Mouse (Mus musculus): ENCODE results near the gene Snap23. TPM values are rescaled to one million over a fixed set of nuclear protein-coding genes. Genes with fewer than 3 reads are reported as not detected.

Gene Snap23
- polyA plus RNA-seq, 1 experiment from 2014 or later: 17.2 TPM

- no peaks in the 10 kb centered on the region for H3K27me3 ChIP-seq (ENCODE audit: insufficient read depth, low read length)
- 0 out of 2 replicates have a peak overlapping the region, but pooled peaks have one; percentile 18 for H3K4me2 ChIP-seq (ENCODE audit: low read depth, low read length)
- TF ChIP-seq CTCF (IDR thresholded peaks at IDR 0.05; ENCODE audit: low read depth): no peak
- peak; percentile 77 for TF ChIP-seq EP300 (IDR thresholded peaks at IDR 0.05; ENCODE audit: low read depth)
- DNase-seq (no peak), ATAC-seq (no peak)
- no peaks in the 10 kb centered on the region for H3K9me3 ChIP-seq (ENCODE audit: low read length)
- H3K4me3 ChIP-seq (ENCODE audit: low read depth, low read length): no peak overlapping the region
- H3K4me1 ChIP-seq (ENCODE audit: insufficient read depth): peaks cover 32% of the 10 kb centered on the region
- H3K36me3 ChIP-seq (replicated peaks; ENCODE audit: insufficient read depth, low read length): peaks cover 5% of the 10 kb centered on the region
- H3K9ac ChIP-seq (replicated peaks): no peak overlapping the region
- 50% methylated on average over 2 of the region's 2 CpGs for WGBS (ENCODE audit: insufficient replicate concordance)
- H3K27ac ChIP-seq (ENCODE audit: low read depth): no peak overlapping the region
These were observed 64.0 kb downstream of the Snap23 start for GRCm38 (mm10) chr2:120631521-120631920.

DNA sequence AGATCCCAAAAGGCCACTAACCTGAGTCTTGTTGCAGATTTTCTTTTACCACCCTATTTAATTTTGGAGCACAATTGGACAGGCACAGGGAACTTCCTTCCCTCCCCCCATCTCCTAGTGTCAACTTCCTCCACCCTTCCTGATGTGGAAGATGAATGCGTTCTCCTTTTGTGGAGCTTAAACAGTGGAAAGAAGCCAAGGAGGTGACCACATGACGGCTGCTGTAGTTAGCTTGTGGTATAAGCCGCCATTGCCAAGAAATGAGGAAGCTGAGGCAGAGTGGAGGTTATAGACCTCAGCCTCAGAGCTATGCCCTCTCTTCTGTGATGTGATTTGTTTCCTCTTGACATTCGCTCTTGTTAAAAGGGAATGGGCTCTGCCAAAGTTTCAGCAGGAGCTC, 64.5 kb downstream of the Snap23 start:
- no peak for DNase-seq
- peaks cover 32% of the 10 kb centered on the region for H3K4me1 ChIP-seq (ENCODE audit: insufficient read depth)
- H3K9ac ChIP-seq (replicated peaks): no peak overlapping the region
- TF ChIP-seq CTCF (IDR thresholded peaks at IDR 0.05; ENCODE audit: low read depth) (no peak), EP300 (IDR thresholded peaks at IDR 0.05; ENCODE audit: low read depth) (no peak)
- H3K9me3 ChIP-seq (ENCODE audit: low read length): no peaks in the 10 kb centered on the region
- H3K4me2 ChIP-seq (ENCODE audit: low read depth, low read length): 0 out of 2 replicates have a peak overlapping the region, but pooled peaks have one; percentile 18
- H3K4me3 ChIP-seq (ENCODE audit: low read depth, low read length): no peak overlapping the region
- 16% methylated on average over 4 of the region's 4 CpGs for WGBS (ENCODE audit: insufficient replicate concordance)
- peaks cover 5% of the 10 kb centered on the region for H3K36me3 ChIP-seq (replicated peaks; ENCODE audit: insufficient read depth, low read length)
- H3K27me3 ChIP-seq (ENCODE audit: insufficient read depth, low read length): no peaks in the 10 kb centered on the region
- no peak overlapping the region for H3K27ac ChIP-seq (ENCODE audit: low read depth)
- ATAC-seq: no peak

GRCm38 (mm10) chr2:120640835-120641234, 73.4 kb downstream of the Snap23 start:
- H3K9ac ChIP-seq (replicated peaks): no peak overlapping the region
- peak; percentile 32 for DNase-seq
- ATAC-seq: peak; percentile 98
- H3K4me3 ChIP-seq (ENCODE audit: low read depth, low read length): no peak overlapping the region
- 68% methylated on average over 8 of the region's 8 CpGs for WGBS (ENCODE audit: insufficient replicate concordance)
- peaks cover 11% of the 10 kb centered on the region for H3K4me1 ChIP-seq (ENCODE audit: insufficient read depth)
- H3K9me3 ChIP-seq (ENCODE audit: low read length): no peaks in the 10 kb centered on the region
- TF ChIP-seq EP300 (IDR thresholded peaks at IDR 0.05; ENCODE audit: low read depth): peak; percentile 59; the same call in 1 of the 2 replicates
- no peak for TF ChIP-seq CTCF (IDR thresholded peaks at IDR 0.05; ENCODE audit: low read depth)
- no peak overlapping the region for H3K4me2 ChIP-seq (ENCODE audit: low read depth, low read length)
- peak overlapping the region; percentile 76 for H3K27ac ChIP-seq (ENCODE audit: low read depth)
- H3K27me3 ChIP-seq (ENCODE audit: insufficient read depth, low read length): no peaks in the 10 kb centered on the region
- H3K36me3 ChIP-seq (replicated peaks; ENCODE audit: insufficient read depth, low read length): no peaks in the 10 kb centered on the region

DNA sequence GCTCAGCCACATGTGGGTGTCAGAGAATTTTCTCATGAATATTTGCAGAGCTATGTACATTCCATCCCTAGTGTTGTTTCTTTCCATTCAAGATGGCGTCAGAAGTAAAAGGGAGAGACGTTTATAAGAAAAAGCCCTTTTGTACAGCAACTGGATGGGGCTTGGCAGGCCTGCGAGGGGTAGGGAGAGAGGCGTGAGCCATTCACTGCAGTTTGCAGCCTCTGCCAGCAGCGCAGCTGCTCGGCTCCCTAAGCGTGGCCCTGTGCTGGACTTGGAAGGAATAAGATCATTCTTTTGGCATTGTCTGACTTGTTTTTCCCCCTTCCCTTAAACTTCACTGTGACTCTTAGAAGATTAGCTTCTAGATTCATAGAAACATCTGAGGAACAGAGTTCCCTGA, 76.4 kb downstream of the Snap23 start:
- Histone ChIP-seq H3K36me3 (replicated peaks; ENCODE audit: insufficient read depth, low read length) (no peaks in the 10 kb centered on the region), H3K27ac (ENCODE audit: low read depth) (no peak overlapping the region), H3K4me1 (ENCODE audit: insufficient read depth) (peaks cover 11% of the 10 kb centered on the region), H3K4me2 (ENCODE audit: low read depth, low read length) (no peak overlapping the region), H3K4me3 (ENCODE audit: low read depth, low read length) (no peak overlapping the region), H3K9ac (replicated peaks) (no peak overlapping the region), H3K27me3 (ENCODE audit: insufficient read depth, low read length) (no peaks in the 10 kb centered on the region), H3K9me3 (ENCODE audit: low read length) (no peaks in the 10 kb centered on the region)
- WGBS (ENCODE audit: insufficient replicate concordance): 75% methylated on average over 7 of the region's 7 CpGs
- ATAC-seq (no peak), DNase-seq (no peak)
- no peak for TF ChIP-seq CTCF (IDR thresholded peaks at IDR 0.05; ENCODE audit: low read depth)
- TF ChIP-seq EP300 (IDR thresholded peaks at IDR 0.05; ENCODE audit: low read depth): no peak

DNA sequence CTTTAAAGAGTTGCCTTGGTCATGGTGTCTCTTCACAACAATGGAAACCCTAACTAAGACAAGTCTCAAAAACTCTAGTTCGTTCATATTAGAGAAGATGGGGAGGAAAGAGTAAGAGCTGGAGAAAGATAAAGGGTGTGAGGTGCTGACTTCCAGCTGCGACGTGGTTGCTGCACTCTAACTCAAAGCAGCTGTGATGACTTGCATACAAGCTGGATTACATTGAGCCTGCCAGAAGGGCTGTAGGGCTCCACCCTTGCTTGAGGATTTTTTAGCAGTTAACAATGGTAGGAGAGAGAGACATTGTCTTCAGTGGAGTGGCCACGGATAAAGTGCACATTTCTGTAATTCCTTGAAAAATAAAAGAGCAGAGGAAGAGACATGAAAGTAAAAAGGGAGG, 79.3 kb downstream of the Snap23 start:
- H3K4me3 ChIP-seq (ENCODE audit: low read depth, low read length): no peak overlapping the region
- no peak for ATAC-seq
- TF ChIP-seq CTCF (IDR thresholded peaks at IDR 0.05; ENCODE audit: low read depth) (no peak), EP300 (IDR thresholded peaks at IDR 0.05; ENCODE audit: low read depth) (no peak)
- H3K4me2 ChIP-seq (ENCODE audit: low read depth, low read length): no peak overlapping the region
- DNase-seq: no peak
- WGBS (ENCODE audit: insufficient replicate concordance): 57% methylated on average over 4 of the region's 4 CpGs
- H3K9me3 ChIP-seq (ENCODE audit: low read length): no peaks in the 10 kb centered on the region
- H3K27me3 ChIP-seq (ENCODE audit: insufficient read depth, low read length): no peaks in the 10 kb centered on the region
- no peaks in the 10 kb centered on the region for H3K36me3 ChIP-seq (replicated peaks; ENCODE audit: insufficient read depth, low read length)
- no peak overlapping the region for H3K27ac ChIP-seq (ENCODE audit: low read depth)
- H3K9ac ChIP-seq (replicated peaks): no peak overlapping the region
- peaks cover 8% of the 10 kb centered on the region for H3K4me1 ChIP-seq (ENCODE audit: insufficient read depth)

Other genes with a start within 250 kb of the Snap23 start
- gene Vps39, start 214.5 kb upstream of the Snap23 start, polyA plus RNA-seq (2015; fragmentation: Nextera tagmentation; extraction: Ambion mirVana): 5.6 and 5.9 TPM in 2 replicates
- gene Ganc, start 163.8 kb upstream of the Snap23 start, polyA plus RNA-seq (2015; fragmentation: Nextera tagmentation; extraction: Ambion mirVana): 6.8 and 8.2 TPM in 2 replicates
- 2.9 and 3.2 TPM in 2 replicates for gene Tmem87a, start 163.6 kb upstream of the Snap23 start, polyA plus RNA-seq (2015; fragmentation: Nextera tagmentation; extraction: Ambion mirVana)
- gene Capn3, start 111.7 kb upstream of the Snap23 start, polyA plus RNA-seq (2015; fragmentation: Nextera tagmentation; extraction: Ambion mirVana): 4.7 and 4.9 TPM in 2 replicates
- gene Zfp106, start 3.8 kb upstream of the Snap23 start, polyA plus RNA-seq (2015; fragmentation: Nextera tagmentation; extraction: Ambion mirVana): 14.9 and 18.8 TPM in 2 replicates
- 7.9 and 9.0 TPM in 2 replicates for gene Haus2, start 41.7 kb downstream of the Snap23 start, polyA plus RNA-seq (2015; fragmentation: Nextera tagmentation; extraction: Ambion mirVana)
- gene Lrrc57, start 41.8 kb downstream of the Snap23 start, polyA plus RNA-seq (2015; fragmentation: Nextera tagmentation; extraction: Ambion mirVana): 9.6 and 10.0 TPM in 2 replicates
- 1.2 and 1.3 TPM in 2 replicates for gene Stard9, start 61.5 kb downstream of the Snap23 start, polyA plus RNA-seq (2015; fragmentation: Nextera tagmentation; extraction: Ambion mirVana)

All from liver, postnatal 0 days (tissue).